Mouse (Mus musculus) Muller cell, postnatal 12 days (primary cell): ENCODE measurements around the gene Pilra.
A peak's percentile ranks its signal among the peaks of the same experiment; 100 is the strongest.

ENCODE experiments used
- DNase-seq: peaks from one replicate; pipeline ENCODE4 v3.0.0-alpha.2; 2015; ENCODE audit errors: inconsistent ontology term

The Pilra gene

GRCm38 (mm10) chr5:137825030-137825429, 11.1 kb downstream of the Pilra start:
- DNase-seq: no peak

DNA sequence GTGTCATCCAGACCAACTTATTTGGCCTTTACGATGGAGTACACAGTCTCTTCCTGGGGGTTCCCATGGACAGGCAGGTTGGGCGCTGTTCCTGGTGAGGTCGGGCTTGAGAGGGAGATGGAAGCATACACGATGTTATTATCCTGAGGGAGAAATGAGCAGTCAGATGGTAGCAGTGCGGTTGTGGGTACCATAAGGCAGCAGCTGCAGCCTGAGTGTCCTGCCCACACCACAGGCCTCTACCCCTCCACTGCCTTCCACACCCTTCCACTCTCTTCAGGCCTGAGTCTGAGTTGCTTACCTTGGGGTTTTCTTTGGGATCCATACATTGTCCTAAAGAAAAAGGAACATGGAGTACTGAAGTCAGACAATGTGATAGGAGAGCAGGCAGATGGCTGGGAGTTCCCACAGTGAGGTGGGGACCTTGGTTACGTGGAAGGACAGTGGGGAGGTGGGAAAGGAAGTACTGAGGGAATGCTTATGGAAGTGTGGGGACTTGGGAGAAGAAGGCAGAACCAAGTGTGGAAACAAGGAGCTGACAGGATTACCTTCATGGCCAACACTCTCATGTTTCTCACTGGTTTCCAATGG, 12.5 kb downstream of the Pilra start:
- no peak for DNase-seq

GRCm38 (mm10) chr5:137822602-137823001, 13.5 kb downstream of the Pilra start:
- no peak for DNase-seq

DNA sequence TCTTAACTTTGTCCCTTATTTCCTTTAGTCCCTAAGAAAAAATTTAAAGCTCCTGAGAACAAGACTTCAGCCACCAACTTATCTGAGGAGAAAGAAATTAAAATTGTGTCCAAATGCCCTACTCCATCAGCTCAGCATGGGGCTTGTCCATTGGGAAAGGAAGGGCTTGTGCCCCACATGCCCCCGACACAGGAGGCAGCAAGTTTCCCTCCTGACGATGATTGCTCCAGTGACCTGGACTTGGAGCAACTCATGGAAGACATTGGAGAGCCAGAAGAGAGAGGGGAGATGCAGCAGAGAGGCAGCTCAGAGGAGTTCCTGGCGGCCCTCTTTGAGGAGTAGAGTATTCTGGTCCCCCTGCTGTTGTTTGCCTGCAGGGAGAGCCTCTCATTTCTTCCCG, 14.0 kb downstream of the Pilra start:
- no peak for DNase-seq

DNA sequence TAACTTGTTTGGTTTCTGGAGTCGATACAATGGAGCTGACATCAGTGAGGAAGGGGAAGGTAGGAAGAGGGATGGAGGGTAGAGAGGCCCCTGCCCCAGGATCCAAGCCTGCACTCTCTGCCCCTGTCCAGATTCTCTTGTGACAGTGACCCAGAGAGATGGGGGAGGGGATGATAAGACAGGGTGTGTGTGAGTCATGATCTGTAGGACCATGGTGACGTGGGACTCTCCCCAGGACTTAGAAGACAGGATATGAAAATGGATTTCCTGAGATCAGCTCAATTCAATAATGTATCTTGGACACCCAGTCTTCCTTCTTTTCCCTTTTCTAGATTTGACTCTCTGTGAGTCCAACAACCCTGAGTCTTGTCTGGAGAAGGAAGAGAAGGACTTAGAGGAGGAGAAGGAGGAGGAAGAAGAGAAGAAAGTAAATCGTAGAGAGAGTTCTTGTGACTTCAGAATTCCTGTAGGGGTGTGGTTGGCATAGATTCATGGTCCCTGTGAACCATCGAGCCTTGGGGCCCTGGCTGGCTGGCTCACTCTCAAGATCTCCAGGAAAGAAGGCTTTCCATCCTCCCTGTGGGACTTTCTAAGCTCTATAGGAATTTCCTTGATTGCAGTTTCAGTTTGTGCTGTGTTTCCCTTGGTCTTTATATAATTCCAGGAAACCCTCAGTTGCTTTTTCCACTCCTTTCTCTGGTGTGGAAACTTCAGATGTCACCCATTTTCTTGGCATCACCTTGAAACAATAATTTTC, 18.4 kb downstream of the Pilra start:
- DNase-seq: no peak

- DNase-seq: no peak
Measured at GRCm38 (mm10) chr5:137808316-137808715, 27.8 kb downstream of the Pilra start.

- no peak for DNase-seq
Measured at GRCm38 (mm10) chr5:137806158-137806557, 29.9 kb downstream of the Pilra start.

GRCm38 (mm10) chr5:137800917-137801316, 35.2 kb downstream of the Pilra start:
- no peak for DNase-seq

- DNase-seq: no peak
Measured at GRCm38 (mm10) chr5:137796606-137797005, 39.5 kb downstream of the Pilra start.

DNA sequence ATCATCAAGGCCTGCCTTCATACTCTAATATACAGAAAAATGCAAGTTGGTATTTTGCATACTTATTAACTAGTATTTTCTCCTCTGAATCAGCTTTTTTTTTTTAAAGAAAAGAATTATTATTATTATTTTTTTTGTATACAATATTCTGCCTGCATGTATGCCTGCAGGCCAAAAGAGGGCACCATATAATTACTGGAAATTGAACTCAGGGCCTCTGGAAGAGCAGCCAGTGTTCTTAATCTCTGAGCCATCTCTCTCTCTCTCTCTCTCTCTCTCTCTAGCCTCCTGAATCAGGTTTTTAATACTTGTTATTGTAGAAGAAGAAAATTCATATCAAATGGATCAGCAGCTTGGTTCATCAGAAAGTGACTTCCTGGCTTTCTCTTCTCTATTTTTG, 44.5 kb downstream of the Pilra start:
- DNase-seq: no peak

GRCm38 (mm10) chr5:137788946-137789531, 47.0 kb downstream of the Pilra start:
- no peak for DNase-seq

- DNase-seq: no peak
Measured at GRCm38 (mm10) chr5:137788171-137788570, 47.9 kb downstream of the Pilra start.

- peak; percentile 94 for DNase-seq
Measured at GRCm38 (mm10) chr5:137787151-137787928, 48.7 kb downstream of the Pilra start, which contains the start of the genes Mepce and Zcwpw1. Gene Mepce (minus strand): TSS chr5:137787655. Gene Zcwpw1 (plus strand): TSS chr5:137787798.

- peak; percentile 100 for DNase-seq
Measured at GRCm38 (mm10) chr5:137786109-137786942, 49.8 kb downstream of the Pilra start.

DNA sequence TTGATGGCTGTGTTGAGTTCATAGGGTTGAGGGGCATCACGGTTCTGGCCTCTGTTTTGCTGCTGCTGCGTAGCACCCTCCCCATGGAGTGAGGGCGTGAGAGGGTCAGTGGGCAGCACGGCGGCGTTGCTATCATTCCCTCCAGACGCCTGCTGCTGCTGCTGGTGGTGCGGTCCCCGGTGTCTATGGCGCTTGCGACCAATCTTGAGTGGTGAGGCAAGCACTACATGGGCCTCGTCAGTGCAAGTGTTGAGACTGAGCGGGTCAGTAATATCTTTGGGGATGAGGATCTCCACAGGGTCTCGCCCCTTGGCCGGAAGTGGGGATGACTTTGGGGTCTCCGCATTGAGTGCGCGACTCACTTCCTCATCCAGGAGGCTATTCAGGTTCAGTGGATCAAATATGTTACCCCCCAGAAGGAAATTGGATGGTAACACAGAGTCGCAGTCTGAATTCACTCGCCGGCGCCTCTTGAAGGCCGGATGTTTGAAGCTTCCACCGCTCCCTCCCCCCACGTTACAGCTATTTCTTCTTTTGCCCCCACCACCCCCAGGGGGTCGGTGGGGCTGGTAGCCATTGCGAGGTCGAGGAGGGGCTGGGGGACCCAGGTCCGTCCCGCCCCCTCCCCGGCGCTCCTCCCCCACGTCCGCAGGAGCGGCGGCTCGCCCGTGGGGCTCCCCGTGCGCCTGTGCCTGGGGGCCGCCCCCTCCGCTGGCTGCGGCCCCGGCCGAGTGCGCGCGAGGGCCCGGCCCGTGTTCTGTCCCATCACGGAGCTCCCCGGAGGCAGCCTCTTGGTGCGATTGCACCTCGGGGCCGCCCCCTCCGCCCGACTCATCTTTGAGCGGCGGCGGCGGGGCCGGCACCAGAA, 50.7 kb downstream of the Pilra start:
- DNase-seq: no peak

DNA sequence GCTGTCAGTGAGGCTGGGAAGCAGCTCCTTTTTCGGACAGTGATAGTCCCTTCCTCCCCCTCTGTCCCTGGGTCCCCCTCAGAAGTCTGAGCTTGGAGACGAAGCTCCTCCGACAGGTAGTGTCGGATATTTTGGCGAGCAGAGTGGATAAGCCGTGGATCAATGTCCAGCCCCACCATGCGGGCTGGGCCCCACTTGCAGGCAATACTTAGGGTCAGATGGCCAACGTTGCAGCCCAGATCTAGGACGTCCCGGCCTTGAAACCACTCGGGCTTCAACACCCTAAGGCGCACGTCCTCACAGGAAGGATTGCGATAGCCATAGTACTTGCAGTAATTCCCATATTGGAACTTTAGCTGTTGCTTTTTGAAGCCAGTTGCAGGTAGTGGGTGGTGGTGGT, 51.5 kb downstream of the Pilra start:
- DNase-seq: no peak

- DNase-seq: no peak
Measured at GRCm38 (mm10) chr5:137783901-137784540, 52.1 kb downstream of the Pilra start.

DNA sequence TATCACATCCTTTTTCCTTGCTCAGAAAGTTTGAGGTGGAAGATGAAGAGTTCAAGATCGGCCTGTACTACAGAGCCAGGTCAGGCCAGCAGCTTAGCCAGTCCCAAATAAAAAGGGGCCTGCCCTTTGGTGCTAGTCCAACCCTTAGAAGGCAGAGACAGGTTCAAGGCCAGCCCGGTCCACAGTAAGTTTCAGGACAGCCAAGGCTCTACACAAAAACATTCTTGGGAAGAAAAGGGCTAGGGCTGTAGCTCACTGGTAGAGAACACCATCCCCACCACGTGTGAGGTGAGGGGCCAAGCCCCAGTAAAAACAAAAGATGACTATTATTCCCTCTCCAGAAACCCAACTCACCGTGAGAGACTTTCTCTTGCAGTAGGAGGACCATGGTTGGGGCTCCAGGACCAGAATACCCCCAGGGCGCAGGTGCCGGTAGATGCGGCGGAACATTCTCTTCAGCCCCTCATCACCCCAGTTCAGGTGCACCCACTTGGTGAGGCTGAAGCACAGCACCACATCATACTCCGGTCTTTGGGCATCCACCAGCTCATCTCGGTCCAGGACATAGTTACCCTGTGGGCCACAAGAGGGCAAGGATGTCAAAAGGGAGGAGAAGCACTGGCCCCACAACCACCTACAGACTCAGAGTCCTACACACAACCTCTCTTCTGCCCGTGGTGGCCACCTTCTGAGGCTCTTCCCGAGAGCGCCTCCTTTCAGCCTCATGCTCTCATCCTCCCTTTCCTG, 53.1 kb downstream of the Pilra start:
- no peak for DNase-seq

DNA sequence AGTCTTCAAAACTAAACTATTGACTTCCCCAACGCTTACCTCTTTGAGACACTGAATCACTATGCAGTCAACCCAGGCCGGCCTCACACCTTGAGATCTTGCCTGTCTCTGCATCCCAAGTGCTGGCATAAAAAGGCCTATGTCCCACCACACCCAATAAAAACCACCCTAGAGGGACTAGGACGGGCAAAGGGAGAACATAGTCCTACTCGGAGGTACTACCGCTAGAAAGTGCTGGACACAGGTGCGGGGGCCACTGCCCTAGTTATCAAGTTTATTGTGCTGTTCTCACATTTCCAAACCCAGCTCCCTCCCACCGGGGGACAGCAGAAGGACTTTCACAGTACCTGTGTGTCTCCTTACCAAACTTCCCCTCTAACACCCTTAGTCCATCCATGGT, 54.4 kb downstream of the Pilra start:
- DNase-seq: no peak
